Mouse (Mus musculus): ENCODE measurements around the gene B4galnt2. TPM values are rescaled to one million over a fixed set of nuclear protein-coding genes. Genes with fewer than 3 reads are reported as not detected.

Gene B4galnt2
- total RNA-seq (2023) = not detected

DNA sequence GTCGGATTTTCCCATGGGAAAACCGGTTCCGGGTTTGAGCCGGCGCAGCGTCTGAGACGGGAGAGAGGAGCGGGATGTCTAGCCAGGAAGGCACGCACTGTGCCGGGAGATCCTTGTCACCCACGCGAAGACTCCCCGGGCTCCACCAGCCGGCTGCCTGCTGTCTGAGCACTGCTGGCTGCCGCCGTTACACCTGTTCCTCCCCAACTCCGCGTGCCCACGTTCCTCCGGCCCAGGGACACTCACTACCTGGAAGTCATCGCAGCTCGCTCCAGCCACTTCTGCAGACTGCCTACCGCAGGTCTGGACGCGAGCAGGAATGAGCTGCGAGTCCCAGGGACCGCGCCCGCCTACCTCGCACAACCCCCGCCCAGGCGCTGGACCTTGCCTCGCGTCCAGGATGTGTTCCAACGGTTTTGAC is at the start of gene B4galnt2:
Gene B4galnt2, minus strand, starts transcription at position 321 of the 421 bp plus-strand sequence.

DNA sequence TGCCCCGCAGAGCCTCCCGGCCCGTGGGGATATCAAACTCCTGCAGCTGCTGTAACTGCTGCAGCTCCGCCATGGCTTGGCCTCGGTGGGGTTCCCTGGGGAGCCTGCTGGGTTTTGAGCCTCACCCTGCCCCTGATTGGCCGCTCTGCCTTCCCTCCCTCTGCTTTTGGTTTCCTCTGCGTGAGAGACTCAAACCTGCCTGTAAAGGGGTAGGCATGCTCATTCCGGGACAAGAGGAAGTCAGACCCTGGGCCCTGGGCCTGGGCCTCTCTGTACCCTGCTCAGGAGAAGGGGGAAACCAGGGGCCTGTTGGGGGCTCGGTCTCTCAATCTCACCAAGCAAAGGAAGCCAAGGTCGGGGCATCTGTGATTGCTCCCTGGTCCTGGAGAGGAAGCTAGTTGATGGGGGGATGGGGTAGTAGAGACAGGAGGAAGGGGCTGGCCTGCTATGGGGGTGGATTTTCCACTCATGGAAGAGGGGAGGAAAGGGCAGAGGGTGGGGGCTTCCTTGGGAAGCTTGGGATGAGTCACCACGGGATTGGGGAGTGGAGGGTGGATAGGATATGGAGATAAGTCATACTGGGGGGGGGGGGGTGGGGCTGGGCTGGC is 72.5 kb downstream of the B4galnt2 start, which contains the start of gene Abi3:
Gene Abi3, minus strand, starts transcription at position 403 of the 608 bp plus-strand sequence.

DNA sequence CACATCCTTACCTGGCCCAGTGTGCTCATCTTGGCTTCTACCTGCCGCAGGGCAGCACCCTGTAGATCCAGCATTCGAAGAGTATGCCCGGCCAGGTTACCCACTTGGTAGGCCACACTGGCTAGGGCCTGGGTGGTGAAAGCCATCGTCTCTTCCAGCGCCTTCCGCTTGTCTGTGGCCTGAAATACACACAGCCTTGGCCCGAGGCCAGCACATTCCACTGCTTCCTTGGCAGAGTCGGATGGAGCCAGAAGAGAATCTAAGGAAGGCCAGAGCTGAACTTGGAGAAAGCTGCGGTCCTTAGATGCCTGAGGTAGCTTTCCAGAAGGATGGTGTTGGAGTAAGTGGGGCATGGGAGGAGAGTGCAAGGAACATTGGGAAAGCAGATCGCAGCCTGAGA is 77.6 kb downstream of the B4galnt2 start, which contains the start of gene Gngt2:
Gene Gngt2, plus strand, starts transcription at position 158 of the 400 bp plus-strand sequence.

DNA sequence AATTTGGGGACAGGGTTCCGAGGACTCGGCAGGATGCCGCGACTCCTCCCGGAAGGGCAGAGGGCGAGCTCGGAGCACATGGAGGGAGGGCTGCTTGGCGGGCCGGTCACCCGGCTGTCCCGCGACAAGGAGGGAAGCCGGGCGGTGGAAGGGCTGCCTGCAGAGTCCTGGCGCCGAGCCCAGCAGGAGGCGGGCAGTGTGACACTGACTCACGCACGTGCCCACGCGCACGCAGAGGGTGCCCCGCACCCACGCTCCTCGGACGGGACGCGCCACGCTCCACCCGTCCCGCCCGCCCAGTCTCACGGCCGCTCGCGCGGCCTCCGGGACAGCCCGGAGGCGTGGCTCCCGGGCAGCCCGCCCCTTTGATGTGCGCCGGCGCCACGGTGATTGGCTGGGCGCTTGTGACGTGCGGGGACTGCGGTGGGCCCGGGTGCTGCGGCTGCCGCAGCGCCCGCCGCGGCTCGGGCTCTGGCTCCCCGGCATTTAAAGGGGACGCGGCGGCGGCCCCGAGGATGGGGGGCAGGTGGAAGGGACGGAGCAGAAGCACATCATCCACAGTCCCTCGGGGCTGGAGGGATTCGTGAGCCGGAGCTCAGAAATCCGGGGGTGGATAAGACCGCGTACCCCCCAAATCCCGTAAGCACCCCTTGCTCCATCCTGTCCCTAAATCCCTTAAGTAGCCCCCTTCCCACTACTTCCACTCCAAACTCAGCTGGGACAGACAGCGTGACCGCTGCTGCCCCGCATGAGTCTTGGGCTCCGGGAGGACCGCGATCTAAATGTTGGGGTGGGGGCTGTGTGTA is 90.4 kb downstream of the B4galnt2 start, which contains the start of gene Phospho1:
Gene Phospho1, plus strand, starts transcription at position 429 of the 806 bp plus-strand sequence.

Other genes with a start within 250 kb of the B4galnt2 start
- 51.4 TPM for gene Phb, start 247.9 kb downstream of the B4galnt2 start, total RNA-seq (2023)
- gene Zfp652, start 202.2 kb downstream of the B4galnt2 start, total RNA-seq (2023) = 68.0 TPM
- gene B130006D01Rik, start 191.3 kb downstream of the B4galnt2 start, total RNA-seq (2023) = 3.9 TPM
- 1.2 TPM for gene Phospho1, start 90.4 kb downstream of the B4galnt2 start, total RNA-seq (2023)
- 22.9 TPM for gene Gngt2, start 77.7 kb downstream of the B4galnt2 start, total RNA-seq (2023)
- gene Abi3, start 72.4 kb downstream of the B4galnt2 start, total RNA-seq (2023) = 41.3 TPM
- gene Igf2bp1, start 91.0 kb upstream of the B4galnt2 start, total RNA-seq (2023) = not detected
- gene Gip, start 109.7 kb upstream of the B4galnt2 start, total RNA-seq (2023) = not detected
- 46.4 TPM for gene Snf8, start 120.0 kb upstream of the B4galnt2 start, total RNA-seq (2023)
- gene Ube2z, start 150.5 kb upstream of the B4galnt2 start, total RNA-seq (2023) = 43.2 TPM
- gene Atp5g1, start 160.8 kb upstream of the B4galnt2 start, total RNA-seq (2023) = 110 TPM
- gene Calcoco2, start 197.1 kb upstream of the B4galnt2 start, total RNA-seq (2023) = not detected
- gene Ttll6, start 218.9 kb upstream of the B4galnt2 start, total RNA-seq (2023) = not detected